Mouse (Mus musculus) embryonic facial prominence, embryonic 13.5 days (tissue): ENCODE measurements around the gene Gbp8. TPM values are rescaled to one million over a fixed set of nuclear protein-coding genes. Genes with fewer than 3 reads are reported as not detected.

Experiments
- polyA plus RNA-seq: library from polyadenylated mRNA; unstranded; fragments of >200 nt; fragmentation: Nextera tagmentation; extraction: Ambion mirVana; gene quantifications from 2 replicates; pipeline ENCODE4 v1.2.1, GENCODE M21; 2015

Gene Gbp8
- polyA plus RNA-seq, 1 experiment from 2014 or later = not detected

Other genes starting within 250 kb of the Gbp8 start
- gene Abcg3, start 156.8 kb downstream of the Gbp8 start, polyA plus RNA-seq = 0.48 and 0.70 TPM in 2 replicates
- gene Gbp9, start within 50 bp of the Gbp8 start, polyA plus RNA-seq = 0.87 and 1.0 TPM in 2 replicates
- gene Gbp4, start within 50 bp of the Gbp8 start, polyA plus RNA-seq = 0.32 and 0.39 TPM in 2 replicates
- gene Gbp10, start 100.0 kb upstream of the Gbp8 start, polyA plus RNA-seq = not detected in 2 replicates
- gene Gm43302, start 154.2 kb upstream of the Gbp8 start, polyA plus RNA-seq = not detected in 2 replicates
- gene Gbp6, start 154.2 kb upstream of the Gbp8 start, polyA plus RNA-seq = 0.39 and 0.88 TPM in 2 replicates